Comparison of ENCODE assay signal across 11 mouse cellular contexts in the genomic region with DNA sequence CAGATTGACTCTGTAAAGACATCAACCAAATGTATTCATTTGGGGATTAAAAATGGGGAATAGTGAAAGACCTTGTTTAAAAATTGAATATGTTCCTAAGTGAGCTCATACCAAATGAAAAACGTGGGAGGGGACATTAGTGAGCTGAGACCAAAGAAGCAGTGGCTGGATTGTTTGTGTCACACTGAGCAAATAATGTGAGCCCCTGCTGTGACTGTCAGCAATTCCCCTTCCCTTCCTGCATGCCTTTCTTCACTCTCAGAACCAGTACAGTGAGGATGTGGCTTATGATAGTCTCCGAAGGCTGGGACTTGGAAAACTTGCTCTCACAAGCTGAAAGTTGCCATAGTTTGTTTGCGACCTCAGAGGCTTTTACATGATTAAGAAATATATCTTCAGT. TPM values are rescaled to one million over a fixed set of nuclear protein-coding genes. Genes with fewer than 3 reads are reported as not detected.
"Had no signal": no experiment of that assay in that cellular context is flagged by ENCODE, and none has a peak within 500 bp of the region (broad histone marks: within the 10 kb centered on the region; RNA-seq: fewer than 3 reads in every experiment).

No protein-coding gene starts in this region.

- ATAC-seq: midbrain, embryonic 13.5 days had no signal

- DNase-seq: kidney, adult 2 months; kidney, postnatal 14 days; lung, postnatal 14 days; right cerebral cortex, postnatal 14 days; thymus, postnatal 36 days had no signal

RNA-seq across cellular contexts. Expression of a gene that starts 5.9 kb away (rescaled TPM):
- total RNA-seq: neutrophil, adult 5-6 weeks had no signal

RNA-seq across cellular contexts. Expression of a gene that starts 50.9 kb away (rescaled TPM):
- total RNA-seq: layer of hippocampus, adult 8-10 months; layer of hippocampus, postnatal 14 days; left cerebral cortex, adult 2 months; left cerebral cortex, postnatal 14 days; neutrophil, adult 5-6 weeks had no signal

RNA-seq across cellular contexts. Expression of a gene that starts 51.2 kb away (rescaled TPM):
- total RNA-seq: layer of hippocampus, adult 8-10 months; layer of hippocampus, postnatal 14 days; left cerebral cortex, adult 2 months; left cerebral cortex, postnatal 14 days; neutrophil, adult 5-6 weeks had no signal
